Mouse (Mus musculus) effector memory CD4-positive, alpha-beta T cell, adult 5 months (primary cell): Measurements from ENCODE around the gene Bbx. TPM values are rescaled to one million over a fixed set of nuclear protein-coding genes. Genes with fewer than 3 reads are reported as not detected.

ENCODE experiments used
- polyA plus RNA-seq: library from polyadenylated mRNA; unstranded; fragments of 100-300 nt; shearing (Covaris generic); gene quantifications from one replicate; pipeline ENCODE4 v1.2.1, GENCODE M21; 2017

Bbx gene
- polyA plus RNA-seq = 57.3 TPM

GRCm38 (mm10) chr16:50432062-50432878 lies at the start of gene Bbx:
Gene Bbx, minus strand, starts transcription at chr16:50432390.

Other genes starting within 250 kb of the Bbx start
- gene Ccdc54, start 158.8 kb upstream of the Bbx start, polyA plus RNA-seq = not detected